Mouse (Mus musculus) heart, embryonic 10.5 days (tissue): ENCODE results near the gene Timm13. TPM values are rescaled to one million over a fixed set of nuclear protein-coding genes. Genes with fewer than 3 reads are reported as not detected.

Experiments
- DNase-seq: peaks from one replicate; pipeline ENCODE4 v3.0.0-alpha.2; 2017; ENCODE audit warnings: low spot score
- H3K27ac ChIP-seq: fragments of 300-500 bp; sonication (generic); 2 replicates; pipeline ENCODE4 v1.5.1; 2016; ENCODE audit warnings: mild to moderate bottlenecking
- H3K27me3 ChIP-seq: fragments of 300-500 bp; sonication (generic); 2 replicates; pipeline ENCODE4 v1.6.1; 2016; ENCODE audit warnings: mild to moderate bottlenecking; ENCODE audit not compliant: poor library complexity, insufficient read depth, severe bottlenecking
- H3K36me3 ChIP-seq: fragments of 300-500 bp; sonication (generic); 2 replicates; pipeline ENCODE4 v1.6.1; 2016; ENCODE audit warnings: mild to moderate bottlenecking, moderate library complexity
- H3K4me1 ChIP-seq: fragments of 300-500 bp; sonication (generic); 2 replicates; pipeline ENCODE4 v1.6.1; 2016; ENCODE audit warnings: mild to moderate bottlenecking
- H3K4me3 ChIP-seq: fragments of 300-500 bp; sonication (generic); 2 replicates; pipeline ENCODE4 v1.5.1; 2016; ENCODE audit warnings: mild to moderate bottlenecking, moderate library complexity
- H3K9me3 ChIP-seq: fragments of 300-500 bp; sonication (generic); 2 replicates; pipeline ENCODE4 v1.6.1; 2016; ENCODE audit warnings: mild to moderate bottlenecking, moderate library complexity
- WGBS: fragments of 180-500 bp; shearing (Covaris S2); methylation state at CpG from one replicate; pipeline ENCODE4 v1.1.7; 2016; 5-methylcytosine and 5-hydroxymethylcytosine counted together
- polyA plus RNA-seq: library from polyadenylated mRNA; unstranded; fragments of >200 nt; fragmentation: Nextera tagmentation; extraction: Ambion mirVana; gene quantifications from 2 replicates; pipeline ENCODE4 v1.2.1, GENCODE M21; 2016

Gene Timm13
- polyA plus RNA-seq, 1 experiment from 2014 or later, result 363 TPM

DNA sequence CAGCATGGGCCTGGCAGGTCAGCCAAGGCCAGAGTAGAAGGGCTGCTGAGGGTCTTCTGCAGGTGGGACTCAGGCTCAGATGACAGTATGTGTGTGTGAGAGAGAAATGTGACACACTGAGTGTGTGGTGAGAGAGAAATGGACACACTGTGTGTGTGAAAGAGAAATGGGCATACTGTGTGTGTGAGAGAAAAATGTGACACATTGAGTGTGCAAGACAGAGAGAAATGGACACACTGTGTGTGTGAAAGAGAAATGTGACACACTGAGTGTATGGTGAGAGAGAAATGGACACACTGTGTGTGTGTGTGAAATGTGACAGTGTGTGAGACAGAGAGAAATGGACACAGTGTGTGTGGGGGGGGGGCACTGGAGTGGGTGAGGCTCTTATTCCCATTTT lies 11.1 kb upstream of the Timm13 start:
- Histone ChIP-seq H3K9me3 (no peaks in the 10 kb centered on the region), H3K4me3 (no peak overlapping the region), H3K4me1 (peaks cover 31% of the 10 kb centered on the region), H3K27ac (no peak overlapping the region), H3K36me3 (peaks cover 88% of the 10 kb centered on the region), H3K27me3 (no peaks in the 10 kb centered on the region)
- no peak for DNase-seq

- H3K4me1 ChIP-seq, result peaks cover 26% of the 10 kb centered on the region
- 90% methylated on average over 4 of the region's 4 CpGs for WGBS
- no peak overlapping the region for H3K4me3 ChIP-seq
- H3K27ac ChIP-seq, result no peak overlapping the region
- no peaks in the 10 kb centered on the region for H3K9me3 ChIP-seq
- no peaks in the 10 kb centered on the region for H3K27me3 ChIP-seq
- no peak for DNase-seq
- peaks cover 90% of the 10 kb centered on the region for H3K36me3 ChIP-seq
Observed at GRCm38 (mm10) chr10:80911354-80911753, 10.6 kb upstream of the Timm13 start.

- no peaks in the 10 kb centered on the region for H3K27me3 ChIP-seq
- 94% methylated on average over 22 of the region's 22 CpGs for WGBS
- H3K27ac ChIP-seq, result no peak overlapping the region
- DNase-seq, result no peak
- no peaks in the 10 kb centered on the region for H3K9me3 ChIP-seq
- H3K4me3 ChIP-seq, result no peak overlapping the region
- peaks cover 16% of the 10 kb centered on the region for H3K4me1 ChIP-seq
- H3K36me3 ChIP-seq, result peaks cover 92% of the 10 kb centered on the region
Observed at GRCm38 (mm10) chr10:80909375-80910162, 8.8 kb upstream of the Timm13 start.

DNA sequence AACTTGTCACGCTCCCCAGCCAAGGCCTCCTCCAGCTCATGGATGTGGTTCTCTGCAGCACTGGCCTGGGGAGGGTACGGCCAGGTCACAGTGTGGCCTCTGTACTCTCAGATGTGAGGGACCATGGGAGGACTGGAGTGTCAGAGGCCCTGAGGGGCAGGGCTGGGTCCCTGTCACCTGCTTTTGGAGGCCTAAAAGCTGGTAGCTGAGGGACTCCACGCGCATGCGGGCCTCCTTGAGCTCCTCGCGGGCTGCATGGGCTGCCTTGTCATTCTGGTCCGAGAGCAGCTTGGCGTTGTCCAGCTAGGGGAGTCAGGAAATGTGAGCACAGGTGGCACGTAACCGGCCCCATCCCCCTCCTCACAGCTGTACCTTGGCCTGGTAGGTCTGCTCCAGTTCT lies 3.9 kb upstream of the Timm13 start:
- no peaks in the 10 kb centered on the region for H3K27me3 ChIP-seq
- 90% methylated on average over 11 of the region's 11 CpGs for WGBS
- no peak for DNase-seq
- H3K36me3 ChIP-seq, result peaks cover 79% of the 10 kb centered on the region
- no peak overlapping the region for H3K4me3 ChIP-seq
- H3K4me1 ChIP-seq, result peaks cover 16% of the 10 kb centered on the region
- H3K27ac ChIP-seq, result no peak overlapping the region
- H3K9me3 ChIP-seq, result no peaks in the 10 kb centered on the region

GRCm38 (mm10) chr10:80904004-80904693 lies 3.4 kb upstream of the Timm13 start:
- DNase-seq, result no peak
- no peak overlapping the region for H3K27ac ChIP-seq
- no peaks in the 10 kb centered on the region for H3K9me3 ChIP-seq
- H3K36me3 ChIP-seq, result peaks cover 77% of the 10 kb centered on the region
- H3K4me1 ChIP-seq, result peaks cover 20% of the 10 kb centered on the region
- WGBS, result 83% methylated on average over 28 of the region's 28 CpGs
- no peaks in the 10 kb centered on the region for H3K27me3 ChIP-seq
- H3K4me3 ChIP-seq, result no peak overlapping the region

DNA sequence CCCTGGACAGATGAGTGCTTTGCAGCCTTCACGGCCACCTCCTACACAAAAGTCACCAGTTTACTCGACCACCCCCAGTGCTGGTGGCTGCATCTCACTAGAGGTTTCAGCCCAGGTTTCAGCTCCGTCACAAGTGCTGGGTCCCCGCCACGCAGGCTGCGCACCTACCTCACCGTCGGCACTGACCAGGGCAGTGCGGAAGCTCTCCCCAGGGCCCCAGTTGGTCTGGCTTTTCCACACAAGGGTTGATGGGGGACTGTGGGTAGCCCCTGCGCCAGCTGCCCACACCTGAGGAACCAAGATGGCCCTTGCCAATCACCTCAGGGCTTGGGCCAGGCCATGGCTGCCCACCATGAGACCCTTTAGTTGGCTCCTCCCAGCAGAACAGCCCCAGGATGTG lies 2.5 kb upstream of the Timm13 start:
- DNase-seq, result no peak
- H3K9me3 ChIP-seq, result no peaks in the 10 kb centered on the region
- H3K4me3 ChIP-seq, result no peak overlapping the region
- H3K4me1 ChIP-seq, result peaks cover 29% of the 10 kb centered on the region
- no peaks in the 10 kb centered on the region for H3K27me3 ChIP-seq
- peaks cover 77% of the 10 kb centered on the region for H3K36me3 ChIP-seq
- WGBS, result 93% methylated on average over 10 of the region's 10 CpGs
- H3K27ac ChIP-seq, result no peak overlapping the region

GRCm38 (mm10) chr10:80902273-80902940 lies 1.6 kb upstream of the Timm13 start:
- Histone ChIP-seq H3K36me3 (peaks cover 68% of the 10 kb centered on the region), H3K27me3 (peaks cover 6% of the 10 kb centered on the region; the same call in 1 of the 2 replicates)
- 95% methylated on average over 9 of the region's 9 CpGs for WGBS

GRCm38 (mm10) chr10:80901409-80902272 lies 872 bp upstream of the Timm13 start:
- Histone ChIP-seq H3K36me3 (peaks cover 64% of the 10 kb centered on the region), H3K4me1 (peaks cover 42% of the 10 kb centered on the region), H3K9me3 (no peaks in the 10 kb centered on the region), H3K27me3 (peaks cover 13% of the 10 kb centered on the region), H3K27ac (peak overlapping the region; percentile 90), H3K4me3 (0 out of 2 replicates have a peak overlapping the region, but pooled peaks have one; percentile 24)
- no peak for DNase-seq
- 87% methylated on average over 19 of the region's 19 CpGs for WGBS

More at GRCm38 (mm10) chr10:80902273-80902940, 1.6 kb upstream of the Timm13 start:
- Histone ChIP-seq H3K27ac (no peak overlapping the region), H3K4me3 (no peak overlapping the region), H3K4me1 (peaks cover 38% of the 10 kb centered on the region), H3K9me3 (no peaks in the 10 kb centered on the region)
- no peak for DNase-seq

DNA sequence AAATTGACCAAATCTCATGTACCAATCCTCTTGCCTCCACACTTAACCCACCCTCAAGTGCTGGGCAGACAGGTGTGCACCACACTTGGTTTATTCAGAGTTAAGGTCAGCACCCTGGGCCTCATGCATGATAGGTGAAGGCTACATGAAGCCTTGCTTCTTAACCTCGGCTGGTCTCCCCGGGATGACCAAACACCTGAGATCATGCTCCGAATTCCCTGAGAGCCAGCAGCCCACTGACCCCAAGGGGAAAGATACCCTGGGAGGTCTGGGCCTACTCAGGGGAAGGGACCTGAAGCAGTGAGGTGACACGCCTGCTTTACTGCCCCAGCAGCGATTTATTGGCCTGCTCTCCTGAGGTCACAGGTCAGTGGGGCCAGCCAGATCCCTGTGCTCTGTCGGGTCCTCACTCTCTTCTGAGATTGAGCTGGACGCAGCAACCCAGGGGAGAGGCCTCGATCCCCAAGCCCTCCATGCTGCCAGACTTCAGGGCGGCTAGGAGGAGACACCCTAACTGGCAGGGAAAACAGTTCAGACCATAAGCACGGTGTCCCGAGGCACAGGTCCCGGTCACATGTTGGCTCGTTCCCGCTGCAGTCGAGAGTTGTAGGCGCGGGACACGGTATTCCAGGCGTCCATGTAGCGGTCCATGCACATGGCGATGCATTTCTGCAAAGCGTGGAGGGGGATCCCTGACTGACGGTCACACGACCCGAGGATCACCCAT lies 1.0 kb downstream of the Timm13 start:
- H3K9me3 ChIP-seq, result no peaks in the 10 kb centered on the region
- no peak for DNase-seq
- peaks cover 42% of the 10 kb centered on the region for H3K4me1 ChIP-seq
- H3K27me3 ChIP-seq, result peaks cover 13% of the 10 kb centered on the region
- H3K36me3 ChIP-seq, result peaks cover 45% of the 10 kb centered on the region
- peak overlapping the region; percentile 77 for H3K4me3 ChIP-seq
- 15% methylated on average over 25 of the region's 25 CpGs for WGBS
- peak overlapping the region; percentile 90 for H3K27ac ChIP-seq

DNA sequence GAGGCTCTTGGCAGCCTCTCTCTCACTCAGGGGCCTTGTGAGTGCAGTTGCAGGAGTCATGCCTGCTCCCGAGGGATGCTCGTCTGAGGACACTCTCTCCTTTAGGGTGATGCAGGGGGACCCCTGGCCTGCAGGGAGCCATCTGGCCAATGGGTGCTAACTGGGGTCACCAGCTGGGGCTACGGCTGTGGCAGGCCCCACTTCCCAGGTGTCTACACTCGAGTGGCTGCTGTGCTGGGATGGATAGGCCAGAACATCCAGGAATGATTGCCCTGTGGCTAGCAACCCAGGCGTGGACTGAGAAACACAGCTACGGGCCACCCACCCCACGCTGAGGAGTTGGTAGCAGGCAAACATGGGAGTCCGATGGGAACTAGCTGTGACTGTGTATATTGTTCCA lies 1.7 kb downstream of the Timm13 start:
- Histone ChIP-seq H3K27ac (no peak overlapping the region), H3K27me3 (peaks cover 13% of the 10 kb centered on the region), H3K36me3 (peaks cover 38% of the 10 kb centered on the region), H3K4me3 (peak overlapping the region; percentile 77), H3K9me3 (no peaks in the 10 kb centered on the region), H3K4me1 (peaks cover 36% of the 10 kb centered on the region)
- WGBS, result 87% methylated on average over 8 of the region's 8 CpGs
- no peak for DNase-seq

- no peaks in the 10 kb centered on the region for H3K9me3 ChIP-seq
- 24% methylated on average over 41 of the region's 41 CpGs for WGBS
- H3K4me1 ChIP-seq, result peaks cover 34% of the 10 kb centered on the region
- peaks cover 13% of the 10 kb centered on the region for H3K27me3 ChIP-seq
- no peak for DNase-seq
- H3K27ac ChIP-seq, result peak overlapping the region; percentile 63
- peaks cover 27% of the 10 kb centered on the region for H3K36me3 ChIP-seq
- peak overlapping the region; percentile 40 for H3K4me3 ChIP-seq
Observed at GRCm38 (mm10) chr10:80897861-80898510, 2.8 kb downstream of the Timm13 start.
